Mouse (Mus musculus) cerebellum, adult (tissue): ENCODE data around the gene Atxn3.

ENCODE experiments used
- ATAC-seq: cut with Nextera tagmentation; 2 replicates; pipeline ENCODE4 v1.9.2; 2017; ENCODE audit warnings: mild to moderate bottlenecking, moderate library complexity, mixed read lengths; ENCODE audit not compliant: insufficient number of reproducible peaks, low FRiP score, low TSS enrichment

Atxn3 gene

DNA sequence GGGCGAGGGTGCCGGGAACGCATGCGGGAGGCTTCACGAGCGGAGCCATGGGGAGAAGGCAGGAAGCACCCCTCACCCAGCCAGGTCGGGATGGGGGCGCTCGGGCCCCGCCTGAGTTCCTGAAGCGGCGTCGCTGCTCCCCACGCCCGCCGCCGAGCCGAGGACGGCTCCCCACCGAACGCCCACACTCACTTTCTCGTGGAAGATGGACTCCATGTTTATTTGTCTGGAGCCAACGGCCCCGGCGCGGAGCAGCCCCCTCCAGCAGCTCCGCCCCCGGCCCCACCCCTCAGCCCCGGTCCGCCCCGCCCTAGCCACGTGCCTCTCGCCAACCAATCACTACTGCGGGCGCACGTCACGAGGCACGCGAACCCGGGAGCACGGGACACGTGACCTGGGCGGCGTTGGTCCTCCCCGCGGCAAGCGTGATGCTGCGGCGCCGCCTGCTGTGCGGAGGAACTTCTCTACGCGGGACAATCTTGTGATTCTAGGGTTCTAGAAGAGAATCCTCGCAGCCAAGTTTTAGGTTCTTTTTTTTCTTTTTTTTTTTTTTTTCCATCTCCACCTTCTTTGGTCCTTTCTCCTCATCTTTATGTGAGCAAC is at the start of gene Atxn3:
Gene Atxn3, minus strand, starts transcription at position 305 of the 603 bp plus-strand sequence.
- ATAC-seq: peak; percentile 87

DNA sequence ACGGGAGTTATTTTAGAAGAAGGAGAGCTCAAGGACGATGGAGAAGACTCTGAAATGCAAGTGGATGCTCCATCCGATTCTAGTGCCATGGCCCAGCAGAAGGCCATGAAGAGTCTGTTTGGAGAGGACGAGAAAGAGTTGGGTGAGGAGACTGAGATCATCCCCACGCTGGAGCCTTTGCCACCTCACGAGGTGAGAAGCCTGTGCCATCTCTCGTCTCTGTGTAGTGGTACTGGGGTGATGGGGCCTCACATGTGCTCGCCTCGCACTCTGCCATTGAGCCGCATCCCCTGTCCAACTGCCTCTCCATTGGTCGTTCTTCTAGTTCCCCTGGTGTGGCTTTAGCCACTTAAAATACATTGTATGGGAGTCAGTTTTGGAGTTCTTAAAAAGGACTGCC is 42.7 kb upstream of the Atxn3 start:
- ATAC-seq: no peak

DNA sequence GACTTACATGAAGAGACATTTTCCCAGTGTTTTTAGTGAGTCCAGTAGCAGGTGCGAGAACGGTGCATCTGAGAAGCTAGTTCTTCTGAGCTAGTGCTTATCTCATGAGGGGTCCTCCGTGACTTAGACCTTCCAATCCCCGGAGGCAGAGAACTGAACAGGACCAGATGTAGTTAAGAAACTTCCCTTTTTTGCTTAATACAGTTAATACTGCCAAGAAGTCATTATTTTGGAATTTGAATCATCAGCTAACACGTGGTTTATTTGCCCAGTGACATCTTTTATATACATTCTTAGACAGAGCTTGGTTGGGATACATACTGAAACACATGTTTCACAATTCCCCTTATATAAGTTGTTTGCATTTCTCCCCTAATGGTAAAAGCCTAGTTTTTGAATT is 40.9 kb upstream of the Atxn3 start:
- ATAC-seq: no peak

DNA sequence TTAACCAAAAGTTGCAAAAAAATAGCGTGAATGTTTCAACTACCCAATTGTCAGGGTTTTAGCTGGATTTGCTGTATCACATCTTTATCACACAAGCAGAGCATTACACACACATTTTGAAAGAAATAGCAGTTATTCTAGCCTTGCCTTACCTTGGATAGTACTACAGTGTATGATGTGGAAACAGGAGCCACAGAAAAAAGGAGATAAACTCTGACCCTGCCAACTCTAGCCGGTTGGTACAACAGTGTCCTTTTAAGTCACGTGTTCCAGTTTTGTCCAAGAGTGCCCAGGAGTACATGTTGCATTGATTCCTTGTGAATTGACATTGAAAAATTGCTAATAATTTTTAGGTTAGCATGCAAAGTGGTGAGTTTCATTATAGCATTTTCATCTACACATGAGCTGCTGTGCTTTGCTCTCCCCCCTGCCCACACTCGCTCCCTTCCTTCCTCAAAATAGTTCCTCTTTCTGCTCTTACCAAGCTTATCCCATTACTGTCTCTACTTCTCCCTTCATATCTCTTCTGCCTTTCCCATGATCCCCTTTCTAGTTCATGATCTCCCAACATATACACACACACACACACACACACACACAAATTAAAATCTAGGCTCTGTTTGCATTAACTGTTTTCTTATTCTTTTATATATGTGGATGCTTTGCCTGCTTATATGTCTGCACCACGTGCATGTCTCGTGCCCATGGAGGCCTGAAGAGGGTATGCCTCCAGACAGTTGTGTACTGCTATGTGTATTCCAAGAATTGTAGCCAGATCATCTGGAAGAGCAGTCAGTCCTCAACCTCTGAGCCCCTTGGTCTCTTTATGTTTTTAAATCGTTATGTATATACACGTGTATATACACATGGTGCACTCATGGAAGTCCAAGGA is 36.8 kb upstream of the Atxn3 start:
- ATAC-seq: no peak

DNA sequence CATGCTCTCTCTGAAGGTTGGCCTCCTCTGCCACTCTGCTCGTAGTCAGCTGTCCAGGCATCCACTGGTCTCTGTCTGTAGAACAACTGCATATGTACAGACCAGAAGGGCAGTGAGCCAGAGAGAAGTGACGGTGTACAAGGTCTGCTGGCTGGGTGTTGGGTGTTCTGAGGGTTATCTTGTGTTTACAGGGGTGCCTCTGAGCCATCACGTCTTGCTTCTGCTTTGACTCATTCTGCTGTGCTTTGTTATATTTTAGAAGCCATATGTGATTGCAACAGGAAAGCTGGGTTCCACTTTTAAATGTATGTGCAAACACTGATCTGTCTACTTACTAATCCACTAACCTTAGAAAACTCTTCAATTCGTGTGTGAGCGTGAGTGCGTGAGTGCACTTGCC is 29.6 kb upstream of the Atxn3 start:
- ATAC-seq: no peak

DNA sequence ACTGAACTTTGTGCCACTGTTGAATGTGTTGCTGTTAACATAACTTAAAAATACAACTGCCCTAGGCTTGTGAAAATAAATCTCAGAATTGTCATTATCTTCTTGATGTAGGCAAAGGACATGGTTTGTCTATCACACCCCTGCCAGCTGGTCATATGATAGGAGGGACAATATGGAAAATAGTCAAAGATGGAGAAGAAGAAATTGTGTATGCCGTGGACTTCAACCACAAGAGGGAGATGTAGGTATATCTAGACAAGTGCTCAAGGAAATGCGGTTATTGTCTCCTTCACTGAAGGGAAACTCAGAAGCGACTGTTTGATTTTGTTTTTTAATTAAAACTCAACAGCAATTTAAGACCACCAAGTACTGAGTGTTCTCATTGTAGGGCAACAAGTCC is 27.1 kb upstream of the Atxn3 start:
- ATAC-seq: no peak

DNA sequence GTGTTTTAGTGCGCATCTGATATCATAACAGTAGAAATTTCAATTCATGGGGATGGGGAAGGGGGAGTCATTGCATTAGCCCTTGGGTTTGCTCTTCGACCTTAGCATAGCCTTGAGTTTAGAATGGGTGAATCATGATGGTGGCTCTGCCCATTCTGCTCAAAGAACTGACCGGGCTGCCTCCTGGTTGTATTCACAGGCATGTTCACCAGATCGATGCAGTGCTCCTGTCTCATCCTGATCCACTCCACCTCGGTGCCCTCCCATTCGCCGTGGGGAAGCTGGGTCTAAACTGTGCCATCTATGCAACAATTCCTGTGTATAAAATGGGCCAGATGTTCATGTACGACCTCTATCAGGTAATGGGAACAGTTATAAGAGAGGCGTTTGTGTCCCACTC is 24.9 kb upstream of the Atxn3 start:
- ATAC-seq: no peak

DNA sequence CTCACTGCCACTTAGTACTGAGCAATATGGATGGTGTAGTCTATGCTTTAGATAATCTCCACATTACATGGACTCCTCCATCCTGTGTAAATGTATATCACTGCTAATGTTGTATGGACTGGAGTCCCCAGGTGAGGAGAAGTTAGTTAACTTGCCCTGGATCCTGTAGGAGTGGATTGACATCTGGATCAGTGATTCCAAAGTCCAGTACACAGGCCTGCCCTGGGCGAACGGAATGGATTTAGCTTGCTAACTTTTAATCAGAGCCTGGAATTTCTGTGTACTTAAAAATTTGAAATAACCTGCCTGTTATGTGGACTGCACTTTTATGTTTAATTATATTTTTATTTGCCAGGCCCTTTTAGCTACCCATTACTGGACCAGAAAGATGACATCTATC is 23.5 kb upstream of the Atxn3 start:
- no peak for ATAC-seq

DNA sequence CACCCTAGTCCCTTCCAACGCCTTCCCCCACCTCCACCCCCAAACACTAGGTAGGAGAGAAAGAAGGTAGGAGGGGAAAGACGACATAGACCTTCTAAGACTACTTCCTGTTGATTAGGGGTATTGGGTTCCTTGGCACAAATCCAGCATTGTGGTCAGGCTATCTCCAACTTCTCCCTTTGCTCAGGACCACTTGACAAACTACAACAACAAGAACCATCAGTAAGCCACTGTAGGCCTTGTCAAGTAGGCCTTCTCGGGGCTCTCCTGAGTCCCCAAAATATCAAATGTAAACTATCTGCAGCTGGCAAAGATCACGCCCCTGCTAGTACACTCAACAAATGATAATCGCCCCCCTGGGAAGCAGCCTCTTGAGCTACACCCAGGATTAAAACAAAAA is 22.2 kb upstream of the Atxn3 start:
- ATAC-seq: no peak

DNA sequence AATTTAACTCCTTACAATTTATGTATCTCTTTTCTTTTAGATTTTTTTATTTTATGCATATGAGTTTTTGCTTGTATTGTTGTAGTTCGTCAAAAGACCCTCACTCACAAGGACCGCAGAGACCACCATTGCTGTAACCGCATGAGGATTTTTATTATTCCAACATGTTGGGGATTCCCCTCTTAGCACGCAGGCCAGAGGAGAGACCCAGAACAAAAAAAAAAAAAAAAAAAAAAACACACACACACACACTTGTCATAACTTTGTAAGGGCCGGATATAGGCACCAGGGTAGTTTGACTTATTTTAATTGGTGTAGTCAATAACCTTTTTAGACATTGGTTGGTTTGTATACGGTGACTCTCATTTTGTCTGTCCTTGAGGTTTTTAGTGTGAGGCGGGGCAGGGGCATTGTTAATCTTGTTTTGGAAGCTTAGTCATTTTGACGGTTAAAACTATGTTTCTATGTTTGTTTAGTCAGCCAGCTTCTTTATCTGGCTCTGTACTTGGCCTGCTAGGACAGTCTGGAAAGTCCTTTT is 21.2 kb upstream of the Atxn3 start:
- no peak for ATAC-seq

DNA sequence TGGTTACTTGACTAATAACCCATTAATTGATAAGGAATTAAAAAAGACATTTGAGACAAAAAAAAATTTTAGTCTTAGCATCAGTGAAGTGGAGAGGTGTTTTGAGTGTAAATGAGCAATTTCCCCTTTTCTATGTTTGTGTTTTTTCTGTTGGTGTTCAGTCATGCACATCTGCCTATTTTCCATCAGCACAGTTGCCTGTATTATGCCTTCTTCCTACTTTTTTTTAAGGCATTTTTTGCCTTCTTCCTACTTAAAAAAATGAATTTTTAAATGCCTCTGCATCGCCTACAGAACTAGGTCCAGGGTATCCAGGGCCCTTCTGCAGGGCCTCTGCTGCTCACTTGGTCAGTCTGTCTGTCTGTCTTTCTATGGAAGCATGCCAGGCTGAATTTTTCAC is 20.5 kb upstream of the Atxn3 start:
- no peak for ATAC-seq

DNA sequence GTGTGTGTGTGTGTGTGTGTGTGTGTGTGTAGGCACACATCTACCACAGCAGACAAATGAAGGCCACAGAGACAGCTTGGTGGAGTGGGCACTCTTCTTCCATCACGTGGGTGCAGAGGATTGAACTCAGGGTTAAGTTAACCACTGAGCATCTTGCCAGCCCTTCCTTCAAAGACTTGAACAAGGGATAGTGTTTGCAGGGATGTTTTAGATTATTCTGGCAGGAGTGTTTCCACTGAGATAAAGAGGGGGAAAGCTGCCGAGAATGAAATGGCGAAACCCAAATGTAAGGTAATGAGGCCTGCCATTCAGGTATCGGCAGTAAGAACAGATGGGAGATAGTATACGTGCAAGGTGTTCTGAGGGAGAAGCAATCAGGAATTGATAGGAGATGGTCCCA is 20.1 kb upstream of the Atxn3 start:
- no peak for ATAC-seq

DNA sequence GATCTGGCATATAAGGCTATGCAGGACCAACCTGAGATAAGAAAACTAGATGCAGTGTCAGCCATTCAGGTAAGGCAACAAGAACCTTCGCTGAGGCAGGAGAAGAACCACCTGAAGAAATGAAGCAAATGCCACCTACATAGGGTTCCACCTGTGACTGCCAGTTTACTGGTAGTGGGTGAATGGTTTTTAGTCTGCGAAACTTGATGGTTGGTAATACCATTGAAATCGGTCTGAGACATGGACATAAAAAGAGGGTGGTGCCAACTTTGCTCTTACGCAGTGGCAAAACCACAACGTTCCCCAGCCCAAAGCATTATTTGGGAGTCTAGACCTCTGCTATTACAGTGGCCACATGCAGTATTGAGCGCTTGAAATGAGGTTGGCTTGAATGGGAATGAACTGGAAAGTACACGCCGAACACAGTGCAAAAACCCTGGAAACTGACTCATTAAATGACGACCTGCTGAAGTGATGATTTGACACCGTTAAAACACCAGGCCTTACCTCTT is 19.4 kb upstream of the Atxn3 start:
- no peak for ATAC-seq

DNA sequence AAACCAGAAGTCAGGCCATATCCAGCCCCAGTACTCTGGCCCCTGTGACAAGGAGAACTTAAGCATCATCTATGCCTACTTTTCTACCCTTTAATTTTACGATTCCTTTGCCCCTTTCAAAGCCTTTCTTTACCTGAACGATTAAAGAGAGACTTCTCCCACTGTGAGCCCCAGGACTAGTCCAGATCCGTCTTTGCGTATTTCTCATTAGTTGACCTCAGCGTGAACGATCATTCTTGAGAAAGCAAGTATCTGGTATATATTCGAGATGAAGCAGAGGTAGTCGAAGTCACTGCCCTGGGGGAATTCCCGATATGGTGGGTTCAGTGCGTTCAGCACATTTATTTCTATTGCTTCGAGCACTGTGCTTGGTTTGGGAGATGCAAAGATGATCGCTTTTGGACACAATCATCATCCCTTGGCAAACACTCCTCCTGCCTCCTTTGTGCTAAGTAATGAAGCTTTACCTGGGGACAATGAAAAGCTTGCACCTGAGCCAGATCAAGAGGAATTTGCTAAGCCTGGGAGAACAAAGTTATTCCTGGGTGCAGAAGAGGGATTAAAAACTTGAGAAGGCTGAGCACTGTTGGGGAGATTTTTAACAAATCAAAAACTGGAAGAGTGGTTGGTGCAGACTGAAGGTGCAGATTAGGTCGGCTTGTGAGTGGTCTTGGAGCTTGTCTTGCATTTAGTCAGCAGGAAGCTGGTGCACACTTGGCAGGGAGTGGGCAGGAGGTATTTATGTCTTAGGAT is 18.8 kb upstream of the Atxn3 start:
- ATAC-seq: no peak

DNA sequence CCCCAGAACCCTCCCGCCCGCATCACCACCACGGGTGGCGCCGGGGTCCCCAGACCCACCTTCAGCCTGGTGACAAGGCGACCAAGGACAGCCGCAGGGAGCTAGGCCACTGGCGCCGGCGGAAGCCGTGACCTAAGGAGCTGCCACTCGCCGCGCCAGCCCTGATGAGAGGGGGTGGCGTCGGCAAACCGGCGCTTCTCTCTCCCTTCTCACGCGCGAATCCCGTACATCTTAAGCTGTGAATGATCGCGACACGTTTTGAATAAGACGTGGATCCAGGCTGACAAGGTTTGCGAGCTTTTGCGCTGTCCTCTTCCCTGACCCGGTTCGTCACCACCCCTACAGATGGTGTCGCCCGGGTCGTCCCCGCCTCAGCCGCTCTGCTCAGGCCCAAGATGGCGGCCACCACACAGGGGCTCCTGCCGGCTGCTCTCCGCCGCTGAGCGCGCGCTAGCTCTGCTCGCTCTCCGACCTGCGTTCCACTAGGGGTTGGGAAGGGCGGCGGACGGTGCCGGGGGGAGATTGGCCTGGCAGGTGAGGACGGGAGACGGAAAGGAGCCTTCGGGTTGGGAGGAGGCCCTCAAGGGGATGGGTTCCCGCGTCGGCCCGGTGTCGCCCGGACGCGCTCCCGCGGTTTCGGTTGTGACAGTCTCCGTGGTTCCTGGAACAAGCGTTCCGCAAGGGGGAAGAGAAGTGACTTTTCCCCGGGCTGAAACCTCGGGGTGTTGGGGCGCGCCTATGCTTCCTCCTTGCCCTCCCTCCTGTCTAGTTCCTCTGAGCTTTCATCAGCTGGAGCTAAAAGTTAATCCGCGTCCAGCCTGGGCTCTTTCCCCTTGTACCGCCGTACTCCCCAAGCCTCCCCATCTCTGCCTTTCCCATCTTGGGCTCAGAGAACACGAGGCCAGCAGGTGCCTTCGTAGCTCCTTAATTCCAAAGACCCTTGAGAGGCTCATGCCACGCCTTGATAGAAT is 17.8 kb upstream of the Atxn3 start, which contains the start of gene Cpsf2:
Gene Cpsf2, plus strand, starts transcription at position 388 of the 971 bp plus-strand sequence.
- peak; percentile 96 for ATAC-seq

DNA sequence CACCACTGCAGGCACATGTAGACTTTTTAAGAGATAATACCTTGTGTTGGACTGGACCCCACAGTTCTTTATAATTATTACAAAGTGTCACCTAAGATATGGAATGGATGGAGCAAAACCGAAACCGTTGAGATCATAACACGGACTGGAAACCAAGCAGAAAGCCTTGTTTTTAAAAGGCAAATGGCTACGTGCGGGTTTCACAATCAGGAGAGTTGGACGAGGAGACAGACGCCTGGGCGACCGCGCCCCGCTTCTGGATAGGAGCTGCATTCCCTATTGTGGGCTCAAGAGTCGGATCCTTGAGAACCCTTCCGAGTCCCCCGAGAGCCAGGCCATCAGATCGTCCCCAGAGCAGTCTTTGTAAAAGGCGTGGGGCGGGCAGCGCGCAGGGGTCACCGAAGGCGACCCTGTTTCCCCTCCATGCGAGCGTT is 17.1 kb upstream of the Atxn3 start:
- peak; percentile 50 for ATAC-seq

DNA sequence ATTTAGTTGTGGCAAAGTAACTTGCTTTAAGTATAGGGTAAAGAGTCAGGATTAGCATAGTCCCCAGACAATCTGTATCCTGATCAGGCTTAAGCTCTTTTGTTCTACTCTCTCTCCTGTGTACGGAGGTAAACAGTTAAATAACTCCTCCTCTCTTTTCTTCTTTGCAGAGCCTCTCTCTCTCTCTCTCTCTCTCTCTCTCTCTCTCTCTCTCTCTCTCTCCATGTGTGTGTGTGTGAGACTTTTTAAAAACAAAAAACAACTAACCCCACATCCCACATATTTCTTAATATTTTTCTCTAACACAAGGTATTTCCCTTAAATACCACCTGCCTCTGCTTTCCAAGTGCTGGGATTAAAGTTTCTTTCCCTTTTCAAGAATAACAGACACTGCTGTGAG is 16.5 kb upstream of the Atxn3 start:
- no peak for ATAC-seq

DNA sequence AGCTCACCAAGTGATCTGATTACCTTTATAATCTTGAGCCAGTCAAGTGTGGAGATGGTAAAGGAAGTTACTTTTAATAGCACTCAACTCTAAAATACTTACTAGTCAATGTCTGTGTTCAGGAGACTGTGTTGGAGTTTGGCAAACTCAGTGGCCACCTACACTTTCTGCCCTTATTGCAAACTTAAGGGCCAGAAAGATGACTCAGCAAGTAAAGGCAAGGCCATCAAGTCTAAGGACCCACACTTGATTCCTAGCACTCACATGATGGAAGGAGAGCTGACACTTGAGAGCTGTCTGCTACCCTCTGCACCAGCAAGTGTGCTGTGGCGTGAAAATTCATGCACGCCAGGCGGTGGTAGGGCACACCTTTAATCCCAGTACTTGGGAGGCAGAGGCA is 14.2 kb upstream of the Atxn3 start:
- ATAC-seq: no peak

DNA sequence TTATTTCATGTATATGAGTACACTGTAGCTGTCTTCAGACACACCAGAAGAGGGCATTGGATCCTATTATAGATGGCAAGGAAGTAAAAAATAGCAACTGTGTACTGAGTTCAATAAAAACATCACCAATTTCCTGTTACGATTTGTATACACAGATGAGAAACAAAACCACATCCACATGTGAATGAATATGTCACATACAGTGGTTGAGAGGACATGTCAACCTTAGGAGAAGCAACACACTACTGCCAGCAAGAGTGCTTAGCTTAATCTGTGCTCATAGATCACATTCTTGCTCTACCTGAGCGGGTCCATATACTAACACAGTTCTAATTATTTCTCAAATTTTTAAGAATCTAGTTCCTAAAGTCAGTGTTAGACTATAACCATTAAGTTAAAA is 13.3 kb upstream of the Atxn3 start:
- no peak for ATAC-seq
